Mouse (Mus musculus): ENCODE results near the gene Otulin.

DNA sequence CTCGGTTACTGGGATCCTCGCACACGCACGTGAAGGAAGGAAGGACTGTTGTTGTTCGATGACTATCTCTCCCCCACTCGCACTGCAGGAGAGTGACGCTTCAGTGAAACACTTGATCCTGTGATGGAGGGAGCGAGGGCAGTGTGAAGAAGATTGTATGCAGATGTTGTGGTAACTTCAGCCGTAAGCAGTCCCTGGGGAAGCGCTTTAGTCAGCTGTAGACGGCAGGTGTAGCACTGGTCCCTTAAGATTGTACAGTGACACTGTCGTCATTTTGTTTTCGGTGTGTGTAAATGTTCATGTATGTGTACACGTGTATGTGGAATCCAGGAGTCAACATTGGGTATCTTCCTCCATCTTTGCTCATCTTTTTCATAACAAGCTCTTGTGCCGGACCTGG lies 130.1 kb downstream of the Otulin start:
- TF ChIP-seq EP300 (IDR thresholded peaks at IDR 0.05; ENCODE audit: low read depth) (no peak), CTCF (IDR thresholded peaks at IDR 0.05; ENCODE audit: low read depth) (no peak)

All from liver, embryonic 14.5 days (tissue).